Mouse (Mus musculus): Measurements from ENCODE around the gene Terf2. TPM values are rescaled to one million over a fixed set of nuclear protein-coding genes. Genes with fewer than 3 reads are reported as not detected.

Terf2 gene
- polyA plus RNA-seq, 1 experiment from 2014 or later: 15.8 TPM

DNA sequence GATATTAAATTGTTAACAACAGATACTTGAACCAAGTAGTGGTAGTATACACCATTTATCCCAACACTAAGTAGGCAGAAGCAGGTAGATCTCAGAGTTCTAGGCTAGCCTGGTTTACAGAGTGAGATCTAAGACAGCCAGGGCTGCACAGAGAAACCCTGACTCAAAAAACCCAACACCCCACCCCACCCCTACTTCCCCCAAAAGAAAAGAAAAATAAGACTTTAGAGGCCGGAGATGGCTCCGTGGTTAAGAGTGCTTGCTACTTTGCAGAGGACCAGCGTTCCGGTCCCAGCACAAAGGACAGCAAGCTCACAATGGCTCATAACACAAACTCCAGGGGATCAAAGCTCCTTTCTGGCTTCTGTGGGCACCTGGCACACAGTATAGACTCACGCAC is 10.3 kb downstream of the Terf2 start:
- no peak overlapping the region for H3K9ac ChIP-seq (replicated peaks; ENCODE audit: low read depth, low read length)
- no peak for ATAC-seq (ENCODE audit: insufficient number of reproducible peaks, insufficient read depth, low FRiP score, low read depth)
- H3K36me3 ChIP-seq (ENCODE audit: control insufficient read depth, insufficient read depth, low read length): peaks cover 44% of the 10 kb centered on the region
- no peak overlapping the region for H3K4me2 ChIP-seq (replicated peaks; ENCODE audit: low read depth, low read length)
- H3K4me3 ChIP-seq (ENCODE audit: low read depth, low read length): no peak overlapping the region
- H3K27ac ChIP-seq (ENCODE audit: low read length): no peak overlapping the region
- H3K9me3 ChIP-seq (ENCODE audit: control insufficient read depth, low read depth, low read length): no peaks in the 10 kb centered on the region
- H3K27me3 ChIP-seq (ENCODE audit: control insufficient read depth, insufficient read depth, low read length): no peaks in the 10 kb centered on the region
- WGBS: 98% methylated on average over 5 of the region's 5 CpGs
- H3K4me1 ChIP-seq (ENCODE audit: control insufficient read depth, insufficient read depth, low read length): no peaks in the 10 kb centered on the region

DNA sequence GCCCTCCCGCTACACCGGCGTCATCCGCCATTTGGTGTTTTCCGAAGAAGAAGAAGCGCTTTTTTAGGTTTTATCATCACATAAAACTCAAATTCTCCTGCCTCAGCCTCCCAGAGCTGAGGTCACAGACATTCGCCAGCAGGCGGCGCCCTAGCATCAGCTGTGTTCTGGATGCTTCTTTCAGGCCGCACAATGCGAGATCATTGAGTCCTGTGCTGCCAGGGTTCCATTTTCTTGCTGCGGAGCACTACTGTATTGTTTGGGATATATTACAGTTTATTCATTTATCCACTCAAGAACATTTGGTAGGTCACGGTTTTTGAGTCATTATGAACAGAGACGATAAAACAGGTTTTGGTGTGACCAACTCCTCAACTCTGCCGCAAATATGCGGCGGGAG is 11.0 kb downstream of the Terf2 start:
- WGBS: 96% methylated on average over 17 of the region's 17 CpGs
- H3K27me3 ChIP-seq (ENCODE audit: control insufficient read depth, insufficient read depth, low read length): no peaks in the 10 kb centered on the region
- no peaks in the 10 kb centered on the region for H3K4me1 ChIP-seq (ENCODE audit: control insufficient read depth, insufficient read depth, low read length)
- H3K9ac ChIP-seq (replicated peaks; ENCODE audit: low read depth, low read length): no peak overlapping the region
- H3K4me3 ChIP-seq (ENCODE audit: low read depth, low read length): no peak overlapping the region
- H3K36me3 ChIP-seq (ENCODE audit: control insufficient read depth, insufficient read depth, low read length): peaks cover 46% of the 10 kb centered on the region
- no peak for ATAC-seq (ENCODE audit: insufficient number of reproducible peaks, insufficient read depth, low FRiP score, low read depth)
- no peak overlapping the region for H3K27ac ChIP-seq (ENCODE audit: low read length)
- H3K9me3 ChIP-seq (ENCODE audit: control insufficient read depth, low read depth, low read length): no peaks in the 10 kb centered on the region
- no peak overlapping the region for H3K4me2 ChIP-seq (replicated peaks; ENCODE audit: low read depth, low read length)

DNA sequence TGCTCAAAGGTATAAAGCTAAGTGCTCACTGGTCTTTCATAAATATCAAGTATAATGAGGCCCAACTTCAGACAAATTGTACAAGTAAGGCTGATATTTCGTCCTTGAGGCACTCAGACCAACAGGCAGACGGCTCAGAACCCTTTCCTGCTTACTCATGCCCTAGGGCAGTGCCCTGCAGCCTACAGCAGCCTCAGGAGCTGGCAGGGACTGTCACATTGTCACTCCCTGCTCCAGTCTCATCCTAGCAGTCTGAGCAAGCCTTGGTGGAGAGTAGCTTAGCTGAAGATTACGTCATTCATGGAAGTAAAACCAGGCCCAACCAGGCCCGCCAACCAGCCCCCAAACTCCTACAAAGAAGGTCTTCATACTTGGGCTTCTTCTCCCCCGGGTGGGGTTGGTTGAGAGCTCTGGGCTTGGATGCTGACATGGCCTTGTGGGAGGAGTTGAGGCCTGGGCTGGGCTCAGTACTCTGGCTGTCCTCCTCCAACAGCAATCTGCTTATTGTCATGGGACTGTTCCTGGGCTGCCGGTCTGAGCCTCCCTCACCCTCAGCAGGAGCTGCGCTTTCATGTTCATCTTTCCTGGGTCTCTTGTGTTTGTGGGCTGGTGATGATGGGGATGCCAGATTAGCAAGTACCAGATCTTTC is 20.0 kb downstream of the Terf2 start:
- ATAC-seq (ENCODE audit: insufficient number of reproducible peaks, insufficient read depth, low FRiP score, low read depth): no peak
- H3K4me2 ChIP-seq (replicated peaks; ENCODE audit: low read depth, low read length): no peak overlapping the region
- H3K9me3 ChIP-seq (ENCODE audit: control insufficient read depth, low read depth, low read length): no peaks in the 10 kb centered on the region
- no peaks in the 10 kb centered on the region for H3K27me3 ChIP-seq (ENCODE audit: control insufficient read depth, insufficient read depth, low read length)
- H3K4me1 ChIP-seq (ENCODE audit: control insufficient read depth, insufficient read depth, low read length): no peaks in the 10 kb centered on the region
- 88% methylated on average over 7 of the region's 7 CpGs for WGBS
- no peak overlapping the region for H3K4me3 ChIP-seq (ENCODE audit: low read depth, low read length)
- no peak overlapping the region for H3K27ac ChIP-seq (ENCODE audit: low read length)
- H3K36me3 ChIP-seq (ENCODE audit: control insufficient read depth, insufficient read depth, low read length): peaks cover 77% of the 10 kb centered on the region
- H3K9ac ChIP-seq (replicated peaks; ENCODE audit: low read depth, low read length): no peak overlapping the region

DNA sequence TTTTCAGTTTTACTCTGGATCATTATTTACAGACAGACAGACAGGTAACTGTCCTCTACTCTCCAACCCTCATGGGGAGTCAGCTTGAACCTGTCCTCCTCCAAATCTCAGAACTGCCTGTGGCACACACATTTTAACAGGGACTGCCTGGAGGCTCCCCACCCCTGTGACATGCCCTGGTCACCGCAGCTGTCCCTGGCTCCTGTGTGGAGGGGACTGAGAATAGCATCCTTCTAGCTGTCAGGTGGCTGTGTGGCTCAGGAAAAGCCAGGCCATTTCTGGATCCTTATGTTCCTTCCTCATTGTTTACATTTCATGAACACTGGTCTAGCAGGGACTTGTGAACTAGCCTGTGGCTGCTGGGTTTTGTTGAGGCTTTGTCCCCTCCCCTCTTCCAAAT is 22.2 kb downstream of the Terf2 start:
- Histone ChIP-seq H3K27ac (ENCODE audit: low read length) (no peak overlapping the region), H3K27me3 (ENCODE audit: control insufficient read depth, insufficient read depth, low read length) (no peaks in the 10 kb centered on the region), H3K36me3 (ENCODE audit: control insufficient read depth, insufficient read depth, low read length) (peaks cover 68% of the 10 kb centered on the region), H3K4me2 (replicated peaks; ENCODE audit: low read depth, low read length) (no peak overlapping the region), H3K9me3 (ENCODE audit: control insufficient read depth, low read depth, low read length) (no peaks in the 10 kb centered on the region), H3K9ac (replicated peaks; ENCODE audit: low read depth, low read length) (no peak overlapping the region), H3K4me1 (ENCODE audit: control insufficient read depth, insufficient read depth, low read length) (no peaks in the 10 kb centered on the region), H3K4me3 (ENCODE audit: low read depth, low read length) (no peak overlapping the region)
- 88% methylated on average over 1 of the region's 1 CpGs for WGBS
- ATAC-seq (ENCODE audit: insufficient number of reproducible peaks, insufficient read depth, low FRiP score, low read depth): no peak

DNA sequence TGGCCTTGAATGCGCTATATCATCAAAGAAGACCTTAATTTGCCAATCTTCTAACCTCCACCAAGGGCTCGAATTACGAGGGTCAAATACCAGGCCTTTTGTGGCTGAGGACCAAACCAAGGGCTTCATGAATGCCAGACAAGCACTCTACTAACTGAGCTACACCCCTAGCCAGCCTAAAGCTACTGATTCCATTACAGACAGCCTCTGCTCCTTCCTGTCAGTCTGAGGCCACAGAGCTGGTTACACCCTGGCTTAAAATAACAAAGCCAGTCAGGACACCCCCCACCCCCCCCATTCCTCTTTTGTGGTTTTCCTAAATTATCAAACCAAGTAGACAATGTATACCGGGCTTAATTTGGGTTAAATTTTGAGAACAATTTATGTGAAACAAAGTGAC is 22.6 kb downstream of the Terf2 start:
- no peaks in the 10 kb centered on the region for H3K9me3 ChIP-seq (ENCODE audit: control insufficient read depth, low read depth, low read length)
- 86% methylated on average over 4 of the region's 4 CpGs for WGBS
- H3K36me3 ChIP-seq (ENCODE audit: control insufficient read depth, insufficient read depth, low read length): peaks cover 64% of the 10 kb centered on the region
- no peak overlapping the region for H3K27ac ChIP-seq (ENCODE audit: low read length)
- H3K4me3 ChIP-seq (ENCODE audit: low read depth, low read length): no peak overlapping the region
- no peaks in the 10 kb centered on the region for H3K27me3 ChIP-seq (ENCODE audit: control insufficient read depth, insufficient read depth, low read length)
- H3K9ac ChIP-seq (replicated peaks; ENCODE audit: low read depth, low read length): no peak overlapping the region
- no peak overlapping the region for H3K4me2 ChIP-seq (replicated peaks; ENCODE audit: low read depth, low read length)
- ATAC-seq (ENCODE audit: insufficient number of reproducible peaks, insufficient read depth, low FRiP score, low read depth): no peak
- no peaks in the 10 kb centered on the region for H3K4me1 ChIP-seq (ENCODE audit: control insufficient read depth, insufficient read depth, low read length)

DNA sequence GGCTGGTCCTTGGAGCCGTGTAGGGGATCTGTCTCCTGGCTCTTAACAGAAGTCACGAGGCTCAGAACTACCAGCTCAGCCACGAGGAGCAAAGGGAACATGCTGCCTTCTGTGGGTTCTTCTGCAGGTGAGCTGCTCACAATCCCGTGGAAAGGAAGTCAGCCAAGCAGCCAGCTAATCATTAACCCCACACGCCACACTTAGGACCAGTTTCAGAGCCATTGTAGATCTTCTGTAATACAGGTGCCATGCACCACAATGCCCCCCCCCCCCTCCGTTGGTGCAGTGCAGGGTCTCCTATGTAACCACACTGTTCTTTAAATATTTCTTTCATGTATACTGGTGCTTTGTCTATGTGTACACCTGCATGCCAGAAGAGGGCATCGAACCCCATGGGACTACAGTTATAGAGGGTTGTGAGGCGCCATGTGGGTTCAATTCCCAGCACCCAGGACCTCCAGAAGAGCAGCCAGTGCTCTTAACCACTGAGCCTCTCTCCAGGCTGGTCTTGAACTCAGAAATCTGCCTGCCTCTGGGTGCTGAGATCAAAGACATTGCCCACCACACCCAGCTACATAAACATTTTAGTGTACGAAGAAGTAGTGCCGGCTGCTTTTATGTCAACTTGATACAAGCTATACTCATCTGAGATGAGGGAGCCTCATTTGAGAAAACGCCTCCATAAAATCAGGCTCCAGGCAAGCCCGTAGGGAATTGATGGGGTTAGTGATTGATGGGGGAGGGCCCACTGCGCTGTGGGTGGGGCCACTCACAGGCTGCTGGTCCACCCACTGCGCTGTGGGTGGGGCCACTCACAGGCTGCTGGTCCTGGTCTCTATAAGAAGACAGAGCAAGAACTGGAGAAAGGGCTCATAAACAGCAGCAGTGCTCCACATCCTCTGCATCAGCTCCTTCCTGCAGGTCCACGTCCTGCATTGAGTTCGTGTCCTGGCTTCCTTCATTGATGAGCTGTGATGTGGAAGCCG is 30.5 kb downstream of the Terf2 start, which contains the start of gene Tmed6:
Gene Tmed6, minus strand, starts transcription at position 134 of the 986 bp plus-strand sequence.
- H3K4me1 ChIP-seq (ENCODE audit: control insufficient read depth, insufficient read depth, low read length): no peaks in the 10 kb centered on the region
- H3K9me3 ChIP-seq (ENCODE audit: control insufficient read depth, low read depth, low read length): no peaks in the 10 kb centered on the region
- no peak within 1 kb of the TSS for H3K4me3 ChIP-seq (ENCODE audit: low read depth, low read length)
- peaks cover 10% of the 10 kb centered on the region; the same call in 1 of the 2 replicates for H3K36me3 ChIP-seq (ENCODE audit: control insufficient read depth, insufficient read depth, low read length)
- 49% methylated on average over 17 of the region's 17 CpGs for WGBS
- ATAC-seq (ENCODE audit: insufficient number of reproducible peaks, insufficient read depth, low FRiP score, low read depth): peak; percentile 37; the same call in 1 of the 2 replicates
- H3K27ac ChIP-seq (ENCODE audit: low read length): no peak within 1 kb of the TSS
- H3K4me2 ChIP-seq (replicated peaks; ENCODE audit: low read depth, low read length): no peak within 1 kb of the TSS
- H3K27me3 ChIP-seq (ENCODE audit: control insufficient read depth, insufficient read depth, low read length): no peaks in the 10 kb centered on the region
- H3K9ac ChIP-seq (replicated peaks; ENCODE audit: low read depth, low read length): no peak within 1 kb of the TSS

DNA sequence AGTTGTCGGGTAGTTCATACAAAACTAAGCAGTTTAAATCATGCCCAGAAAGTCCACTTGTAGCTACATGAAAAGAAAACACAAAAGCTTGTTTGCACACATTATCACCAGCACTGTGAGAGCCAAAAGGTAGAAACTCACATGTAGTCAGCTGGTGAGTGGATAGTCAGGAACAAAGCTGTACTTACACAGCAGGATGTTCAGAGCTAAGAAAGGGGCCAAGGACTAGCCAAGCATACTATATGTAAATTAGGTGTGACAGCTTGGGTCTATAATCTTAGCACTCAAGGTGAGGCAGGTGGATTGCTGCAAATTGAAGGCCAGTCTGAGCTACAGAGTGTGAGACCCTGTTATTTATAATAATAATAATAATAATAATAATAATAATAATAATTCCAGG is 33.7 kb downstream of the Terf2 start:
- Histone ChIP-seq H3K4me2 (replicated peaks; ENCODE audit: low read depth, low read length) (no peak overlapping the region), H3K27ac (ENCODE audit: low read length) (no peak overlapping the region), H3K9ac (replicated peaks; ENCODE audit: low read depth, low read length) (no peak overlapping the region), H3K9me3 (ENCODE audit: control insufficient read depth, low read depth, low read length) (no peaks in the 10 kb centered on the region), H3K4me1 (ENCODE audit: control insufficient read depth, insufficient read depth, low read length) (peaks cover 3% of the 10 kb centered on the region; the same call in 1 of the 2 replicates), H3K27me3 (ENCODE audit: control insufficient read depth, insufficient read depth, low read length) (no peaks in the 10 kb centered on the region), H3K4me3 (ENCODE audit: low read depth, low read length) (no peak overlapping the region), H3K36me3 (ENCODE audit: control insufficient read depth, insufficient read depth, low read length) (peaks cover 17% of the 10 kb centered on the region)
- 63% methylated on average over 1 of the region's 1 CpGs for WGBS
- no peak for ATAC-seq (ENCODE audit: insufficient number of reproducible peaks, insufficient read depth, low FRiP score, low read depth)

DNA sequence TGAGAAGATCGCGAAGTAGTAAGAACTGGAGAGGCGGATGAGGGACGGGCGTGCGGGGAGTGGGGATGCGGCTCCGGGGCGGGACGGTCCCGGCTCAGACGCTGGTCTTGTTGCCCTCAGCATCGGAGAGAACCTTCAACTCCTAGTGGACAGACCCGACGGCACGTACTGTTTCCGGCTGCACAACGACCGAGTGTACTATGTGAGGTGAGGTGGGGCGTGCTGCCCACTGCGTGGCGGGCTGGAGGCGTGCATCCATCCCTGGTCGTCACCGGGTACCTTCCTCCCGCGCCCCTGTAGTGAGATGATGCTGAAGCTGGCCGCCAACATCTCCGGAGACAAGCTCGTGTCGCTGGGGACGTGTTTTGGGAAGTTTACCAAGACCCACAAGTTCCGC is 39.4 kb downstream of the Terf2 start:
- H3K9me3 ChIP-seq (ENCODE audit: control insufficient read depth, low read depth, low read length): no peaks in the 10 kb centered on the region
- H3K27me3 ChIP-seq (ENCODE audit: control insufficient read depth, insufficient read depth, low read length): no peaks in the 10 kb centered on the region
- peak overlapping the region; percentile 22; the same call in 1 of the 2 replicates for H3K27ac ChIP-seq (ENCODE audit: low read length)
- H3K36me3 ChIP-seq (ENCODE audit: control insufficient read depth, insufficient read depth, low read length): peaks cover 37% of the 10 kb centered on the region
- WGBS: 1% methylated on average over 32 of the region's 33 CpGs
- H3K9ac ChIP-seq (replicated peaks; ENCODE audit: low read depth, low read length): peak overlapping the region; percentile 72
- H3K4me1 ChIP-seq (ENCODE audit: control insufficient read depth, insufficient read depth, low read length): peaks cover 14% of the 10 kb centered on the region; the same call in 1 of the 2 replicates
- H3K4me2 ChIP-seq (replicated peaks; ENCODE audit: low read depth, low read length): peak overlapping the region; percentile 94
- ATAC-seq (ENCODE audit: insufficient number of reproducible peaks, insufficient read depth, low FRiP score, low read depth): peak; percentile 59
- peak overlapping the region; percentile 82 for H3K4me3 ChIP-seq (ENCODE audit: low read depth, low read length)
